Mouse (Mus musculus): ENCODE data around the gene Yif1b. TPM values are rescaled to one million over a fixed set of nuclear protein-coding genes. Genes with fewer than 3 reads are reported as not detected.

The Yif1b gene
- total RNA-seq, 2 experiments from 2014 or later = 42.8 to 47.8 TPM

DNA sequence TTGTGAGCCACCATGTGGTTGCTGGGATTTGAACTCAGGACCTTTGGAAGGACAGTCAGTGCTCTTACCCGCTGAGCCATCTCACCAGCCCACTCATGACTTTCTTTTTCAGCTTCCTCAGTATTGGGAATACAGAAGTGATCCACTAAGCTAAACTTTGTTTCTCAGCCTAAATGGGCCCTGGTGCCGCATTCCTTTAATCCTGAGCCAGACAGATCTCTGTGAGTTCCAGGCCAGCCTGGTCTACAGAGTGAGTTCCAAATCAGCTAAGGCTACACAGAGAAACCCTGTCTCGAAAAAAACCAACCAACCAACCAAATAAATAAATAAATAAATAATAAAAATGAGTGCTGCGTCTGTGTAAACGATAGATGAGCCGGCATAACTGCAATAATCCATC is 533 bp upstream of the Yif1b start:
- peak in 1 of 2 experiments; percentile 26 for DNase-seq (ENCODE audit: low spot score in 2 of 2)

DNA sequence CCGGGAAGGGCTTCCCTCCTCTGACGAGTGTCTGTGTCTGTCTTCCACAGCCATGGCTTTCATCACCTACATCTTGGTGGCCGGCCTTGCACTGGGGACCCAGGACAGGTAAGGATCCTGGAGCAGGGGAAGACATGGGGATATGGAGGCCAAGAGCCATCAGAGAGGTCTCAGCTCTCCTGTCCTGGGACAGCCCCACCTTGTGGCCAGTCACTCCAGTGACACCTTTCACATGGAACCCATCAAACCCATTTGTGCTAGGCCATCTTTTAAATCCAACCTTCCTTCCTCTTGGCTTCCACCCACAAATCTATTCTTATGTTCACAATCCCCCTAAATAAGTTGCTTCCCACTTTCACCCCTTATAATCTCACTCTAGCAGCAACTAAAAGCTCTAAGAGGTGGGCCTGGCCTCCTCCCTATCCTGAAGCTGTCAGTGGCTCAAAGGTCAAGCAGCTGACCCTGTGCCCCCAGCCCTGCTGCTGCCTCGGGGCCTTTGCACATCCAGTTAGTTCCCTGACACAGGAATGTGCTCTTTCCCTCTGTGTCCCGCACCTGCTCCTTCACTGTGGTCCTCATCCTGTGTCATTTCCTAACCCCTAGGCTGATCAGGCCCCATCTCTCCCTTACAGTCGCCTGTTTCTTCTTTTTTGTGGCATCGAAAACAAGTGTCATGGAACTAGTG is 6.7 kb downstream of the Yif1b start:
- no peak for DNase-seq (ENCODE audit: low spot score in 2 of 2)

DNA sequence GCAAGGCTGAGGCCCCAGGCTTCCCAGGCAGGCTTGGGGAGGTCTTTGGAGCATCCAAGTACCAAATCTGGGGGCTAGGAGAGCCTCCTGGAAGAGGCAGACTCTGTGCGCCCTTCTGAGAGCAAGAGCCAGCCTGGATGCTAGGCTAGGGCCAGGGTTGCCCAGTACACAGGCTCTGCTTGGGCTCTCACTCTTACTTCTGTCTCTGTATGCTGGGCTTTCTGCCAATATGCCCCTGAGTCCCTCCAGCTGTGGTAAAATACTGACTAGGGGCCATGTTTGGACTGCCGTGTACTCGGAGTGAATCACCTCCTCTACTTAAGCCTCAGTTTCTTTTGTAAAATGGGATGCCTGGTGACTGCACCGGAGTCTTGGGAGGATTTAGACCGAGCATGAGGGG is 7.9 kb downstream of the Yif1b start:
- DNase-seq (ENCODE audit: low spot score in 2 of 2) = no peak

DNA sequence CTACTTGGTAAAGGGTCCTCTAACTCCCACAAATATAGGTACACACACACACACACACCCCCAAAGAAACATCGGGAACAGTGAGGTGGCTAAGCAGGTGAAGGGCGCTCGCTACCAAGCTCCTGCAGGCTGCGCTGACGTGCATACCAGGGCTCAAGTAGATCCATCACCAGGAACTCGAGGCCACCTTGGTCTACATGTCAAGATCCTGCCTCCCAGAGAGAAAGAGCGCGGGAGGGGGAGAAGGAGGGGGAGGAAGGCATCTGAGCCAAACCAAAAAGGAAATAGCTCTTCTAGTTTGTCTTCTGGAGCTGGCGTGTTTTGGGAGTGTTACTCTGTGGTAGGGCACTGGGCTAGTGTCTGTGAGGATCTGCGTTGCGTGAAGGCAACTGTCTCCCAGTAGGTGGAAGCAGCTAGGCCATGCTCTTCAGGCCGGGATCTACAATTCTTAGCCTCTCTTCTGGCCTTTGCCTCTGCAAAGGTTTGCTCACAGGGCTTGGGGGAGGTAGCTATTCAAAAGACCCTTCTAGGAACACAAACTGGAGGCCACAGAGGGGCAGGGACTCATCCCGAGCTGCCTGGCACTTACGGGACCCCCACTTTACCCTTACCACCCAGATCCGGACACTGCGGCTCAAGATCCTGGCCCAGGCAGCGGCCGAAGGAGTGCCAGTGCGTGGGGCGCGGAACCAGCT is 8.6 kb downstream of the Yif1b start:
- no peak for DNase-seq (ENCODE audit: low spot score in 2 of 2)

DNA sequence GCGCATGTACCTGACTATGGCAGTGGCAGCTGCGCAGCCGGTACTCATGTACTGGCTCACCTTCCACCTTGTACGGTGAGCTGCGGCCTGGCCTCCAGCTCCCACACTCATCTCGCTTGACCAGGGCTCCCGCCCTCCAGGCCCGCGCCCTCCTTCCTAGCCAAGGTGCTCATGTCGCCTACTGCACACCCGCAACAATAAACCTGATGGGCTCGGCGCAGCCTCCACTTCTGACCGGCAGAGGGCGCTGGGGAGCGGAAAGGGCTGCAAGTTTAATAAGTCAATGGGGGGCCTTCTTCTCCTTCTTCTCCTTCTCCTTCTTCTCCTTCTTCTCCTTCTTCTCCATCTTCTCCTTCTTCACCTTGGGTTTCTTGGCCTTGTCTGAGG is 9.2 kb downstream of the Yif1b start:
- peak; percentile 85 for DNase-seq (ENCODE audit: low spot score in 2 of 2)

GRCm38 (mm10) chr7:29247706-29248105 is 9.6 kb downstream of the Yif1b start:
- no peak for DNase-seq (ENCODE audit: low spot score in 2 of 2)

- no peak for DNase-seq (ENCODE audit: low spot score in 2 of 2)
Observed at GRCm38 (mm10) chr7:29248261-29248841, 10.2 kb downstream of the Yif1b start, which contains the start of gene 2200002D01Rik. TSS of gene 2200002D01Rik (minus strand) at chr7:29248466.

GRCm38 (mm10) chr7:29251166-29251565 is 13.0 kb downstream of the Yif1b start:
- no peak for DNase-seq (ENCODE audit: low spot score in 2 of 2)

DNA sequence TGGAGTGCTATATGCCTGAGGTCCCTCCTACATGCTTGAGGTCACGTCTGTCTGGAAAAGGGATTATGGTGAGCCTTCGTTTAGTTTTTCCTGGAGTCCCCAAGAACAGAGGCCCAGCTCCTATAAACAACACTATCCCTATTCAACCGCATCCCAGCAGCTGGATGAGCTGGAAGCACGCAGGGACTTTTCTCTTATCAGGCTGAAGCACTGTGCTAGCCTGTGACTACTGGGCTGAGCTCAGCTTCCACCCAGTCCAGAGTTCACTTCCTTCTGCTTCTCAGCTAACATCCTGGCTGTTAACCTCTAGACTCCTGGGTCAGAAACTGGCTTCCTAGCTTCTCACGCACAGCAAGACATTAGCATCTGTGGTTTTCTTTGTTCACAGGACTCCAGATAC is 15.7 kb downstream of the Yif1b start:
- no peak for DNase-seq (ENCODE audit: low spot score in 2 of 2)

DNA sequence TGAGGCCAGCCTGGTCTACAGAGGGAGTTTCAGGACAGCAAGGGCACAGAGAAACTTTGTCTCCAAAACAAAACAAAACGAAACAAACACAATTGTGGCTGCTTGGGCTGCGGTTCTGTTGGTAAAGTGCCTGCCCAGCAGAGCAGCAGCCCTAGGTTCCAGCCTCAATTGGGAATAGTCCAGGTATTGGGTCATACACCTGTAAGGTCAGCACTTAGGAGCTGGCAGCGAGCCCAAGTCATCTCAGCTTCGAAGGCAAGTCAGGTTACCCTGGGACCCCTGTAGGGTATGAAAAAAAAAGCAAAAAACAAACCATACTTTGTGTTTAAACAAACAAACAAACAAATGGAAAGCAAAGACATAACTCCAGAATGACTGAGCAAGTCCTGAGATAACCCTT is 17.7 kb downstream of the Yif1b start:
- DNase-seq (ENCODE audit: low spot score in 2 of 2) = no peak

DNA sequence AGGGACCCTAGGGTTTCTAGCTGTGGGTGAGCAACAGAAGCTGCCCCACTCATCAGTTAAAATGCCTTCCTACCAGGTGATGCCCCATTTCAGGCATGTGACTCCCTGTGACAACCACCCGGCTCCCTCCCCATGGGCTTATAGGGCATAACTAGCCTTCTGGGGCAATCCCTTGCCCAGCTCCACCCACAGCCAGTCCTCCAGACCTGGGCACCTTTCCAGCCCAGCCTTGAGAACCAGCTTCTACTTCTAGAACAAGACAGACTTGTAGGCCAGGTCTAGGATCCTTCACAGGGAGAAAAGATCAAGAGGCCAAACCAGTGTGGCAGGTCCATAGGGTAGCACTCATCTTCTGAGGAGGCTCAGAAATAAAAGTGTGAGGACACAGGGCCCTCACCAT is 19.2 kb downstream of the Yif1b start:
- no peak for DNase-seq (ENCODE audit: low spot score in 2 of 2)

DNA sequence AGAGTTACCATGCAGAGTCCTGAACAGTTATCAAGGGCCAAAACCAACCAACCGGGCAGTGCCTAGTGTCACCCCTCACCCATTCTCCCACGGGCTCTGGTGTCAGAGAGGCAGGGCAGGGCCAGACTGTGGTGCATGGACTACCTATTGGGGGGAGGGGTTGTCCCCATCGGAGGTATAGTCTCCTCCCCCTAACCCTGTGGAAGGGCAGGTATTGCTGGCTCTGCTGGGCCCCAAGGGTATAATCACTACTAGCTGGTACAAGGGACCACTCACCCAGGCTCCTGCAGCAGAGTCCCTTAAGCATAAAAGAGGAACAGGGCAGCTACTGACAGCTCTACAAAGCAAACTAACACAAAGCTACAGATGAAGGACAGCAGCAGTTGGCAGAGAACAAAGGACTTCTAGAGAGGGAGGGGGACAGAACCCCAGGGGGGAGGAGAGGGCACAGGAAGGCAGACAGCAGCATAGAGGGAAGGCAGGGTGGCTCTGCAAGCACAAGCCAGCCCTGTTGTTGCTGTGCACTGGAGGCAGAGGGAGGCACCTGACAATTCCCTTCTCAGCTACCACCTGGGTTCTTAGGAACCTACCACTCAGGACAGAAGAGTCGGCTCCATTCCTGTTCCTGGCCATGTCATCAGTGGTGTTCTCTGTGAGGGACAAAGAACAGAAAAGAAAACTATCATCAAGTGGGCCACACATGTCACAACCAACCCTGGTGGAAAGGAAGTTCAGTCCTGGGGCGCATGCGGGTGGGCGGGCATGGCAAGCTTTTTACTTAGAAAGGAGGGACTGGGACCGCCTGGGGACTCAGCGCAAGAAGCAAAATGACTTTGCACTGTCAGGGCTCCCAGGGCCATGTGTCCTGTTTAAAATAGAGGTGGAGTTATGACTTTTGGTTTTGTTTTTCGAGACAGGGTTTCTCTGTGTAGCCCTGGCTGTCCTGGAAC is 21.9 kb downstream of the Yif1b start:
- no peak for DNase-seq (ENCODE audit: low spot score in 2 of 2)

- DNase-seq (ENCODE audit: low spot score in 2 of 2) = no peak
Observed at GRCm38 (mm10) chr7:29262151-29262550, 24.0 kb downstream of the Yif1b start.

DNA sequence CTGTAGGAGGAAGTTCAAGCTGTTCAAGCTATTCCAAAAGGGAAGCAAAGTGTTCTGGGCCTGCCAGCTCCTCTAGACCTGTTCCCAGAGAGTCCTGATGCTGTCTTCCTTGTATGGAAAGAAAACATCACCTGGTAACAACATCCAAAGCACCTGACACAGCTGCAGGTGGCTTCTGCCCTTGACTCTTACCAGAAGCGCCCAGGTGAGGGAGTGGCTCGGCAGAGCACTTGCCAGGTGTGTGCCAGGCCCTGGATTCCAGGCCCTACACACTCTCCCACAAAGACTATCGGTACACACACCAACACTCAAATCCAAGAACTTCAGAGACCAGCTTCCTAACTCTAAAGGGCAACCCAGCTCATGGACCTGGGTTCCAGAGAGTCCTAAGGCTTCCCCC is 25.7 kb downstream of the Yif1b start:
- DNase-seq (ENCODE audit: low spot score in 2 of 2) = no peak

DNA sequence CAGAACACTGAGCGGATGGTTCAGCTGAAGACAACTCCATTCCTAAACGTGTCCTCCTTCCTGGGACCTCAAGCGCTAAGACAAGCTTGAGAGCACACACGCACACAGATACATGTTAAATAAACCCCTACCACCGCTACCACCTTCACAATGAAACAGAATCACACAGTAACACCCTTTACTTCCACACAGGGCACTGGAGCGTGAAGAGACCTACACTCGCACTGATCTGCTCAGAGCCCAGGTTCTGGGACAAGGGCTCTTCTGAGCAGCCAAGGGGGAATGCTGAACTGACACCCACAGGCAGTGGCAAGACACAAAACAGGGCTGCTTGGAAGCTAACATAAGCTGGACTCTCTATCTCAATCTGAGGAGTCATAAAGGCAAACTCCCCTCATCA is 27.5 kb downstream of the Yif1b start:
- no peak for DNase-seq (ENCODE audit: low spot score in 2 of 2)

- no peak for DNase-seq (ENCODE audit: low spot score in 2 of 2)
Observed at GRCm38 (mm10) chr7:29266931-29267330, 28.8 kb downstream of the Yif1b start.

DNA sequence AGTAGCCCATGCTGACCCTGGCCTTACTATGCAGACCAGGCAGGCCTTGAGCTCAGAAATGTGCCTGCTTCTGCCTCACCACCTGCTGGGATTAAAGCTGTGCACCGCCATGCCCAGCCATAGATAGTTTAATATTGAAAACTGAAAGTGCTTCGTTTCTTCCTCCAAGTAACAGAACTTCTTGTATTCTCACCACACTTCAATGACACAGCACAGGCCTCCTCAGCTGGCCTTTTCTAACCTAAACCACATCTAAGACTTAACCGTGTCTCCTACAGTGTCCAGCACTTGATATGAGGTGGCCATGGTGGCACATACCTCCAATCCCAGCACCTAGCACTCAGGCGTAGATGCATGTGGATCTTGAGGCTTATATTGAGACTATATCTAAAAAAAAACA is 32.3 kb downstream of the Yif1b start:
- no peak for DNase-seq (ENCODE audit: low spot score in 2 of 2)

DNA sequence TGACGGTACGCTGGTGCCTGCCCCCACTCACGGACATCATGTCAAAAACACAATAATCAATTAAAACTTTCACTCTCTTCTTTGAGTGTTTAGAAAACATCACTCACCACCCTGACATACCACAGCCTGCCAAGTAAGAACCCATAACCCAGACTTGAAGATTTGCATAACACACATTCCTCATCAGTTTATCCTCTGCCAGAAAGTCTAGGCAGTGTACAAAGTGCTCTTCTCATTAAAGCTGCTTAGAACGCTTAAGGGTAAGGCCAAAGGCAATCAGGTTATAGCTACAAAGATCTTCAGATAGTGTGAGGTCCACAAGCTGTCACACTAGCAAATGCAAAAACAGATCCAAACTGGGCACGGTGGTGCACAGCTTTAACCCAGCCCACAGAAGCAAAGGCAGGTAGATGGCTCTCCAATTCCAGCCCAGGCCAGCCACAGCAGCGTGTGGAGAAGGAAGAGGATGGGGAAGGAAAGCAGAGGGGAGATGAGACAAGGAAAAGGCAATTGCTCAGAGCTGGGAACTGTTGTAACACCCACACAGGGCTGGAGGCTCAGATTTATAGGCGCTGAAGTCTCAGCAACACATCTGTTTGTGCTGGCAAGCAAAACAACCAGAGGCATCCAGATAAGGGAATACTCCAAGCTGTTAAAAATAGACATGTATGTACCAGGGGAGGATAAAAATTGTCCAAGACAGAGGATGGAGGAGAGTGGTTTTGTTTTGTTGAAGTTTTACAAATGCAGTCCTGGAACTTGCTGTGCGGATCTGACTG is 33.7 kb downstream of the Yif1b start:
- DNase-seq (ENCODE audit: low spot score in 2 of 2) = no peak

DNA sequence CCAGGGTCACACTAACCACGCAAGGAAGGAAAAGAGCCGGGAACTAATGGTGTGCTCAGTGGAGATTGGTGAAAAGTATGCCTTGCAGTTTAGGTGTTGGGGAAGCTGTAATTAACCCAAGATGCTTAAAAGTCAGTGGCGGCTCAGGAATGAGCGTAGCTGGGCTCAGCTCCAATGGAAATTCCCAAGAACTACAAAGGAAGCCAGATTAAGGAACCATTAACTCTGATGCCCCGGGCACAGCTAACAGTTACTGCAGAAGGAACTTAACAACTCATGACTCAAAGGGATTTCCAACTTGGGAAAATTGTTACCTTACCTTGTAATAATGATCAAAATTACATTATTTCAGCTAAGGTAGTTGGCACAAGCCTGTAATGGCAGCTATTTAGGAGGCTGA is 38.6 kb downstream of the Yif1b start:
- no peak for DNase-seq (ENCODE audit: low spot score in 2 of 2)

- no peak for DNase-seq (ENCODE audit: low spot score in 2 of 2)
Observed at GRCm38 (mm10) chr7:29277510-29277909, 39.4 kb downstream of the Yif1b start.

- DNase-seq (ENCODE audit: low spot score in 2 of 2) = no peak
Observed at GRCm38 (mm10) chr7:29279261-29279660, 41.1 kb downstream of the Yif1b start.

Measured in layer of hippocampus, postnatal 10 days (tissue).